ENCODE assay signal across 8 mouse cellular contexts in the genomic region with DNA sequence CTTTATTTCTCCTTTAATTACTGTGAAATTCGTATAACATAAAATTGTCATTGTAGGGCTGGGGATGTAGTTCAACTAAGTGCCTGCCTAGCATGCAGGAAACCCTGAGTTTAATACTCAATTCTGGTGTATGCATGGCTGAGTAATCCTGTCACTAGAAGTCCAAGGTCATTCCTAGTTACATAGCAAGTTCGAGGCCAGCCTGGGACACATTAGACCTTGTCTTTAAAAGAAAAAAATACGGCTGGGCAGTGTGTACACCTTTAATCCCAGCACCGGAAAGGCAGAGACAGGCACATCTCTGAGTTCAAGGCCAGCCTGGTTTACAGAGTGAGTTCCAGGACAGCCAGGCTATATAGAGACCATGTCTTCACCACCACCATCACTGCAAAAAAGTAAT. TPM values are rescaled to one million over a fixed set of nuclear protein-coding genes. Genes with fewer than 3 reads are reported as not detected.
DNase-seq lines count a peak whose midpoint lies in the region; ATAC-seq and TF ChIP-seq lines count a peak whose summit lies in the region.

No protein-coding gene starts in this region.

- H3K4me1 ChIP-seq in forebrain, embryonic 13.5 days = peaks cover 10% of the 10 kb centered on the region
- peaks cover 85% of the 10 kb centered on the region for H3K4me1 ChIP-seq in liver, embryonic 12.5 days

- peak overlapping the region; percentile 98 for H3K4me2 ChIP-seq in forebrain, embryonic 13.5 days
- H3K4me2 ChIP-seq in liver, embryonic 12.5 days = peak overlapping the region; percentile 98

- no peaks in the 10 kb centered on the region for H3K79me2 ChIP-seq in C2C12 (ENCODE audit: control insufficient read depth, insufficient read depth)

- H3K9me3 ChIP-seq in forebrain, embryonic 13.5 days (replicated peaks) = no peaks in the 10 kb centered on the region
- no peaks in the 10 kb centered on the region for H3K9me3 ChIP-seq in liver, embryonic 12.5 days (replicated peaks)

- no peak for TF ChIP-seq CTCF in C2C12 (IDR thresholded peaks at IDR 0.05; ENCODE audit: control insufficient read depth, insufficient read depth, insufficient read length)

- WGBS in forebrain, embryonic 13.5 days = 59% methylated on average over 4 of the region's 4 CpGs
- 54% methylated on average over 4 of the region's 4 CpGs for WGBS in liver, embryonic 12.5 days (ENCODE audit: insufficient replicate concordance)

- peak overlapping the region; percentile 33 for H3ac ChIP-seq in C2C12 (ENCODE audit: control insufficient read depth, insufficient read length, low read depth)

- H3K9ac ChIP-seq in forebrain, embryonic 13.5 days = peak overlapping the region; percentile 78
- H3K9ac ChIP-seq in liver, embryonic 12.5 days = peak overlapping the region; percentile 66

- peak; percentile 16 to 22 for DNase-seq in cerebellum, postnatal 14 days
- no peak for DNase-seq in cerebellum, postnatal 4 days (ENCODE audit: low spot score in 2 of 2)
- no peak for DNase-seq in urinary bladder, postnatal 36 days (ENCODE audit: low spot score in 2 of 2)
- no peak for DNase-seq in natural killer cell, adult 2 months (ENCODE audit: low spot score in 2 of 2)
- no peak for DNase-seq in right cerebral cortex, postnatal 36 days (ENCODE audit: low spot score in 2 of 2)

- no peak for ATAC-seq in forebrain, embryonic 13.5 days
- no peak for ATAC-seq in liver, embryonic 12.5 days

- H3K27ac ChIP-seq in forebrain, embryonic 13.5 days = no peak overlapping the region
- H3K27ac ChIP-seq in liver, embryonic 12.5 days = peak overlapping the region; percentile 83

- peak overlapping the region; percentile 45 for H3K4me3 ChIP-seq in C2C12 (ENCODE audit: insufficient read depth, poor library complexity, severe bottlenecking)
- peak overlapping the region; percentile 67 for H3K4me3 ChIP-seq in forebrain, embryonic 13.5 days
- peak overlapping the region; percentile 77 for H3K4me3 ChIP-seq in liver, embryonic 12.5 days

- no peaks in the 10 kb centered on the region for H3K79me3 ChIP-seq in C2C12 (ENCODE audit: low read depth)

- no peaks in the 10 kb centered on the region for H3K36me3 ChIP-seq in C2C12 (ENCODE audit: control insufficient read depth, insufficient read depth)
- H3K36me3 ChIP-seq in forebrain, embryonic 13.5 days (ENCODE audit: poor library complexity, severe bottlenecking) = no peaks in the 10 kb centered on the region
- H3K36me3 ChIP-seq in liver, embryonic 12.5 days = no peaks in the 10 kb centered on the region

- no peaks in the 10 kb centered on the region for H3K27me3 ChIP-seq in C2C12 (ENCODE audit: control insufficient read depth, insufficient read depth, insufficient read length)
- H3K27me3 ChIP-seq in forebrain, embryonic 13.5 days = peaks cover 8% of the 10 kb centered on the region; the same call in 1 of the 2 replicates
- no peaks in the 10 kb centered on the region for H3K27me3 ChIP-seq in liver, embryonic 12.5 days (replicated peaks)

TF ChIP-seq in C2C12, 6 proteins besides CTCF, POLR2A, EP300 and RAD21:
- no peak for TF ChIP-seq MAX (IDR thresholded peaks at IDR 0.05)
- no peak for TF ChIP-seq MYOG (IDR thresholded peaks at IDR 0.05; ENCODE audit: control insufficient read depth, extremely low read depth, insufficient read length)
- TF ChIP-seq MYOD1 (IDR thresholded peaks at IDR 0.05; ENCODE audit: control insufficient read depth, insufficient read length, low read depth) = no peak
- TF ChIP-seq CEBPB (IDR thresholded peaks at IDR 0.05; ENCODE audit: low read depth) = no peak
- TF ChIP-seq FOSL1 (IDR thresholded peaks at IDR 0.05; ENCODE audit: insufficient read depth, low read length, poor library complexity, severe bottlenecking) = no peak
- TF ChIP-seq USF1 (IDR thresholded peaks at IDR 0.05; ENCODE audit: low read depth) = no peak

RNA-seq across cellular contexts. Expression of gene Psen2, which starts 6.4 kb away (rescaled TPM):
- polyA plus RNA-seq in C2C12 (2012; fragmentation: generic; extraction: Trizol) = 3.1 TPM
- 7.3 and 9.7 TPM in 2 replicates for polyA plus RNA-seq in forebrain, embryonic 13.5 days (2015; fragmentation: Nextera tagmentation; extraction: Ambion mirVana)
- polyA plus RNA-seq in liver, embryonic 12.5 days (2016; fragmentation: Nextera tagmentation; extraction: Ambion mirVana) = 20.9 and 21.3 TPM in 2 replicates

RNA-seq across cellular contexts. Expression of gene Coq8a, which starts 57.5 kb away (rescaled TPM):
- 0.21 TPM for polyA plus RNA-seq in C2C12 (2012; fragmentation: generic; extraction: Trizol)
- 1.5 and 1.6 TPM in 2 replicates for polyA plus RNA-seq in forebrain, embryonic 13.5 days (2015; fragmentation: Nextera tagmentation; extraction: Ambion mirVana)
- 5.0 and 7.8 TPM in 2 replicates for polyA plus RNA-seq in liver, embryonic 12.5 days (2016; fragmentation: Nextera tagmentation; extraction: Ambion mirVana)

Comparison
In these comparisons a context has a peak if more than half of its experiments do, and no peak if none do; other contexts are left out.
1. DNase-seq: peak in cerebellum, postnatal 14 days (2 of 2); none in cerebellum, postnatal 4 days (0 of 2), urinary bladder, postnatal 36 days (0 of 2), natural killer cell, adult 2 months (0 of 2) and right cerebral cortex, postnatal 36 days (0 of 2).
2. Peak in every context shown above with its lines, with median percentiles within 50 percentile points of each other: H3K4me3 ChIP-seq.